Mouse (Mus musculus): ENCODE results near the gene Gm13084.
"Not testable (repeated sequence)": the region's sequence is repeated elsewhere in the genome, so short reads cannot be mapped to it uniquely, and the experiment has no call there.

The Gm13084 gene

DNA sequence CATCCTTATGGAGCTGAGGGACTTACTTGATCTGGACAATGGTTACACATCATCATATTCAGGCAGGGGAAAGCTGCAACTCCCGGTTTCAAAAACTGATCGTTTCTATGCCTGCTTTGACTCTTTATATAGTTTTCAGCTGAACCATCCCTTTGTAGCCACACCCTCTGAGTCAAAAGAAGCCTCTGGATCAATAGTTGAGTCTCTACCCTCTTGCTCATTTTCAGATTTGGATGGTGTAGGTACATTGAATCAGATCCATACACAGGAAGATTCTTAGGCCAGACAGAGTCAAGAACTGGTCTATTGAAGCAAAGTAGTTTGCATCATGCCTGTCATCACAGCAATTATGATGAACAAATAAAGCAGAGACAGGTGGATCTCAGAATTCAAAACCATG lies at the start of gene Gm13084:
Gene Gm13084 (minus strand): TSS at position 101 of the 400 bp plus-strand sequence.
- DNase-seq (ENCODE audit: low spot score) = no peak

DNA sequence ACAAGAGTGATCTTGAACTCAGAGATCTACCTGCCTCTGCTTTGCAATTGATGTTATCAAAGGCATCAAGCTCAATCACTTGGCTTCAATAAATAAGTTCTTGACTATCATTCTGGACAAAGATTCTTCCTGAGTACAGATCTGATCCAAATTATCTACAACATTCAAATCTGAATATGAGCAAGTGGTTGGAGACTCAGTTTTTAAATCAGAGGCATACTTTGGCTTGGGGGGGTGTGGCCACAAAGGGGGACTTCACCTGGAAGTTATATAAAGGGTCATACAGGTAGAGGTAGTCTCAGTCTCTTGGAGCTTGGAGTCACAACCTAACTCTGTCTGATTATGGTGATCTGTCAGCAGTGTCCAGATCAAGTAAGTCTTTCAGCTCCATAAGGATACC lies 30.3 kb upstream of the Gm13084 start, which contains the start of gene Gm13103:
Gene Gm13103 (plus strand): TSS at position 301 of the 400 bp plus-strand sequence.
- not testable (repeated sequence) for DNase-seq (ENCODE audit: low spot score)

DNA sequence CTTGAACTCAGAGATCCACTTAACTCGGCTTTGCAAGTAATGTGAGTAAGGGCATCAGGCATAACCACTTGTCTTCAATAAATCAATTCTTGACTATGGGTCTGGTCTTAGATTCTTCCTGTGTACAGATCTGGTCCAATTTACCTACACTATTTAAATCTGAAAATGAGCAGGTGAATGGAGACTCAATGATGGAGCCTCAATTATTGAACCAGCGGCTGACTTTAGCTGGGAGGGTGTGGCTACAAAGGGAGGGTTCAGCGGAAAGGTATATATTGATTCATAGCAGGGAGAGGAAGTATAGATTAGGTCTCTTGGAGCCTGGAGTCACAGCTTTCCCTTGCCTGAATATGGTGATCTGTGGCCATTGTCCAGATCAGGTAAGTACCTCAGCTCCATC lies 26.8 kb downstream of the Gm13084 start, which contains the start of gene Gm13023:
Gene Gm13023 (plus strand): TSS at position 301 of the 400 bp plus-strand sequence.
- DNase-seq (ENCODE audit: low spot score) = not testable (repeated sequence)

Data from ovary, postnatal 10 days (tissue).